Mouse (Mus musculus): ENCODE results near the gene Wdfy3. TPM values are rescaled to one million over a fixed set of nuclear protein-coding genes. Genes with fewer than 3 reads are reported as not detected.

Wdfy3 gene
- polyA plus RNA-seq, 1 experiment, result not detected

GRCm38 (mm10) chr5:102032191-102032590, 37.5 kb downstream of the Wdfy3 start:
- TF ChIP-seq GATA1 (IDR thresholded peaks at IDR 0.05; ENCODE audit: low read length), result no peak

GRCm38 (mm10) chr5:102023376-102023775, 46.3 kb downstream of the Wdfy3 start:
- TF ChIP-seq GATA1 (IDR thresholded peaks at IDR 0.05; ENCODE audit: low read length), result no peak

GRCm38 (mm10) chr5:102022018-102022898, 47.5 kb downstream of the Wdfy3 start:
- no peak for TF ChIP-seq GATA1 (IDR thresholded peaks at IDR 0.05; ENCODE audit: low read length)

GRCm38 (mm10) chr5:102014235-102014634, 55.5 kb downstream of the Wdfy3 start:
- no peak for TF ChIP-seq GATA1 (IDR thresholded peaks at IDR 0.05; ENCODE audit: low read length)

GRCm38 (mm10) chr5:102013781-102014180, 55.9 kb downstream of the Wdfy3 start:
- no peak for TF ChIP-seq GATA1 (IDR thresholded peaks at IDR 0.05; ENCODE audit: low read length)

GRCm38 (mm10) chr5:102010961-102011360, 58.8 kb downstream of the Wdfy3 start:
- no peak for TF ChIP-seq GATA1 (IDR thresholded peaks at IDR 0.05; ENCODE audit: low read length)

GRCm38 (mm10) chr5:102009606-102010005, 60.1 kb downstream of the Wdfy3 start:
- TF ChIP-seq GATA1 (IDR thresholded peaks at IDR 0.05; ENCODE audit: low read length), result no peak

GRCm38 (mm10) chr5:102008712-102009111, 61.0 kb downstream of the Wdfy3 start:
- no peak for TF ChIP-seq GATA1 (IDR thresholded peaks at IDR 0.05; ENCODE audit: low read length)

- TF ChIP-seq GATA1 (IDR thresholded peaks at IDR 0.05; ENCODE audit: low read length), result no peak
Measured at GRCm38 (mm10) chr5:102006218-102006941, 63.3 kb downstream of the Wdfy3 start.

- TF ChIP-seq GATA1 (IDR thresholded peaks at IDR 0.05; ENCODE audit: low read length), result no peak
Measured at GRCm38 (mm10) chr5:102003371-102003770, 66.3 kb downstream of the Wdfy3 start.

GRCm38 (mm10) chr5:102001026-102001425, 68.7 kb downstream of the Wdfy3 start:
- TF ChIP-seq GATA1 (IDR thresholded peaks at IDR 0.05; ENCODE audit: low read length), result no peak

GRCm38 (mm10) chr5:101998971-101999370, 70.8 kb downstream of the Wdfy3 start:
- no peak for TF ChIP-seq GATA1 (IDR thresholded peaks at IDR 0.05; ENCODE audit: low read length)

GRCm38 (mm10) chr5:101996036-101996735, 73.5 kb downstream of the Wdfy3 start:
- TF ChIP-seq GATA1 (IDR thresholded peaks at IDR 0.05; ENCODE audit: low read length), result no peak

GRCm38 (mm10) chr5:101995451-101995995, 74.2 kb downstream of the Wdfy3 start:
- no peak for TF ChIP-seq GATA1 (IDR thresholded peaks at IDR 0.05; ENCODE audit: low read length)

GRCm38 (mm10) chr5:101993996-101994395, 75.7 kb downstream of the Wdfy3 start:
- TF ChIP-seq GATA1 (IDR thresholded peaks at IDR 0.05; ENCODE audit: low read length), result no peak

Data from G1E-ER4 (cell line).